Mouse (Mus musculus): Measurements from ENCODE around the gene Ly6f. TPM values are rescaled to one million over a fixed set of nuclear protein-coding genes. Genes with fewer than 3 reads are reported as not detected.

Gene Ly6f
- polyA plus RNA-seq, 1 experiment from 2014 or later: not detected

GRCm38 (mm10) chr15:75306101-75306500, 37.9 kb downstream of the Ly6f start:
- Histone ChIP-seq H3K4me3 (ENCODE audit: low read depth, low read length) (no peak overlapping the region), H3K4me1 (ENCODE audit: control insufficient read depth, insufficient read depth, low read length) (no peaks in the 10 kb centered on the region), H3K9me3 (replicated peaks; ENCODE audit: control insufficient read depth, low read length) (no peaks in the 10 kb centered on the region), H3K9ac (ENCODE audit: low read length) (no peak overlapping the region), H3K36me3 (ENCODE audit: control insufficient read depth, insufficient read depth, low read length) (no peaks in the 10 kb centered on the region), H3K27me3 (replicated peaks; ENCODE audit: control insufficient read depth, insufficient read depth, low read length) (no peaks in the 10 kb centered on the region), H3K4me2 (ENCODE audit: low read length) (no peak overlapping the region), H3K27ac (ENCODE audit: low read depth, low read length) (no peak overlapping the region)
- WGBS: 49% methylated on average over 1 of the region's 1 CpGs
- no peak for ATAC-seq
- no peak for DNase-seq (ENCODE audit: low spot score)

- Histone ChIP-seq H3K9ac (ENCODE audit: low read length) (no peak overlapping the region), H3K9me3 (replicated peaks; ENCODE audit: control insufficient read depth, low read length) (no peaks in the 10 kb centered on the region), H3K27me3 (replicated peaks; ENCODE audit: control insufficient read depth, insufficient read depth, low read length) (no peaks in the 10 kb centered on the region), H3K36me3 (ENCODE audit: control insufficient read depth, insufficient read depth, low read length) (no peaks in the 10 kb centered on the region), H3K4me3 (ENCODE audit: low read depth, low read length) (no peak overlapping the region), H3K4me1 (ENCODE audit: control insufficient read depth, insufficient read depth, low read length) (no peaks in the 10 kb centered on the region), H3K27ac (ENCODE audit: low read depth, low read length) (no peak overlapping the region), H3K4me2 (ENCODE audit: low read length) (no peak overlapping the region)
- ATAC-seq: no peak
- WGBS: 89% methylated on average over 4 of the region's 4 CpGs
- no peak for DNase-seq (ENCODE audit: low spot score)
Observed at GRCm38 (mm10) chr15:75309186-75309585, 41.0 kb downstream of the Ly6f start.

GRCm38 (mm10) chr15:75309946-75310345, 41.7 kb downstream of the Ly6f start:
- 93% methylated on average over 1 of the region's 1 CpGs for WGBS
- H3K27ac ChIP-seq (ENCODE audit: low read depth, low read length): no peak overlapping the region
- no peak overlapping the region for H3K4me3 ChIP-seq (ENCODE audit: low read depth, low read length)
- ATAC-seq: no peak
- H3K9me3 ChIP-seq (replicated peaks; ENCODE audit: control insufficient read depth, low read length): no peaks in the 10 kb centered on the region
- no peaks in the 10 kb centered on the region for H3K27me3 ChIP-seq (replicated peaks; ENCODE audit: control insufficient read depth, insufficient read depth, low read length)
- H3K9ac ChIP-seq (ENCODE audit: low read length): no peak overlapping the region
- H3K4me1 ChIP-seq (ENCODE audit: control insufficient read depth, insufficient read depth, low read length): no peaks in the 10 kb centered on the region
- H3K36me3 ChIP-seq (ENCODE audit: control insufficient read depth, insufficient read depth, low read length): no peaks in the 10 kb centered on the region
- no peak overlapping the region for H3K4me2 ChIP-seq (ENCODE audit: low read length)
- DNase-seq (ENCODE audit: low spot score): no peak

- no peak overlapping the region for H3K4me3 ChIP-seq (ENCODE audit: low read depth, low read length)
- H3K9ac ChIP-seq (ENCODE audit: low read length): no peak overlapping the region
- H3K27me3 ChIP-seq (replicated peaks; ENCODE audit: control insufficient read depth, insufficient read depth, low read length): no peaks in the 10 kb centered on the region
- H3K9me3 ChIP-seq (replicated peaks; ENCODE audit: control insufficient read depth, low read length): no peaks in the 10 kb centered on the region
- H3K4me1 ChIP-seq (ENCODE audit: control insufficient read depth, insufficient read depth, low read length): no peaks in the 10 kb centered on the region
- H3K4me2 ChIP-seq (ENCODE audit: low read length): no peak overlapping the region
- WGBS: 89% methylated on average over 2 of the region's 2 CpGs
- ATAC-seq: no peak
- no peak overlapping the region for H3K27ac ChIP-seq (ENCODE audit: low read depth, low read length)
- H3K36me3 ChIP-seq (ENCODE audit: control insufficient read depth, insufficient read depth, low read length): no peaks in the 10 kb centered on the region
- no peak for DNase-seq (ENCODE audit: low spot score)
Observed at GRCm38 (mm10) chr15:75314421-75314820, 46.2 kb downstream of the Ly6f start.

GRCm38 (mm10) chr15:75317255-75317654, 49.0 kb downstream of the Ly6f start:
- DNase-seq (ENCODE audit: low spot score) (no peak), ATAC-seq (no peak)
- Histone ChIP-seq H3K4me1 (ENCODE audit: control insufficient read depth, insufficient read depth, low read length) (no peaks in the 10 kb centered on the region), H3K9me3 (replicated peaks; ENCODE audit: control insufficient read depth, low read length) (no peaks in the 10 kb centered on the region), H3K9ac (ENCODE audit: low read length) (no peak overlapping the region), H3K4me2 (ENCODE audit: low read length) (no peak overlapping the region), H3K27me3 (replicated peaks; ENCODE audit: control insufficient read depth, insufficient read depth, low read length) (no peaks in the 10 kb centered on the region), H3K27ac (ENCODE audit: low read depth, low read length) (no peak overlapping the region), H3K36me3 (ENCODE audit: control insufficient read depth, insufficient read depth, low read length) (no peaks in the 10 kb centered on the region), H3K4me3 (ENCODE audit: low read depth, low read length) (no peak overlapping the region)
- 60% methylated on average over 2 of the region's 2 CpGs for WGBS

- H3K27ac ChIP-seq (ENCODE audit: low read depth, low read length): no peak overlapping the region
- H3K4me3 ChIP-seq (ENCODE audit: low read depth, low read length): no peak overlapping the region
- WGBS: 92% methylated on average over 3 of the region's 3 CpGs
- DNase-seq (ENCODE audit: low spot score) (no peak), ATAC-seq (no peak)
- H3K4me1 ChIP-seq (ENCODE audit: control insufficient read depth, insufficient read depth, low read length): no peaks in the 10 kb centered on the region
- H3K4me2 ChIP-seq (ENCODE audit: low read length): no peak overlapping the region
- no peaks in the 10 kb centered on the region for H3K36me3 ChIP-seq (ENCODE audit: control insufficient read depth, insufficient read depth, low read length)
- no peaks in the 10 kb centered on the region for H3K9me3 ChIP-seq (replicated peaks; ENCODE audit: control insufficient read depth, low read length)
- no peak overlapping the region for H3K9ac ChIP-seq (ENCODE audit: low read length)
- no peaks in the 10 kb centered on the region for H3K27me3 ChIP-seq (replicated peaks; ENCODE audit: control insufficient read depth, insufficient read depth, low read length)
Observed at GRCm38 (mm10) chr15:75318584-75318983, 50.4 kb downstream of the Ly6f start.

- no peak for ATAC-seq
- H3K4me3 ChIP-seq (ENCODE audit: low read depth, low read length): no peak overlapping the region
- no peaks in the 10 kb centered on the region for H3K36me3 ChIP-seq (ENCODE audit: control insufficient read depth, insufficient read depth, low read length)
- no peak overlapping the region for H3K9ac ChIP-seq (ENCODE audit: low read length)
- H3K4me2 ChIP-seq (ENCODE audit: low read length): no peak overlapping the region
- 94% methylated on average over 3 of the region's 3 CpGs for WGBS
- H3K4me1 ChIP-seq (ENCODE audit: control insufficient read depth, insufficient read depth, low read length): no peaks in the 10 kb centered on the region
- no peaks in the 10 kb centered on the region for H3K27me3 ChIP-seq (replicated peaks; ENCODE audit: control insufficient read depth, insufficient read depth, low read length)
- H3K9me3 ChIP-seq (replicated peaks; ENCODE audit: control insufficient read depth, low read length): no peaks in the 10 kb centered on the region
- DNase-seq (ENCODE audit: low spot score): no peak
- H3K27ac ChIP-seq (ENCODE audit: low read depth, low read length): no peak overlapping the region
Observed at GRCm38 (mm10) chr15:75320104-75320503, 51.9 kb downstream of the Ly6f start.

Other genes starting within 250 kb of the Ly6f start
- gene Ly6c1, start 219.6 kb upstream of the Ly6f start, polyA plus RNA-seq (2014; fragmentation: Nextera tagmentation; extraction: Ambion mirVana): 3.0 and 4.5 TPM in 2 replicates
- 0.30 TPM in 2 replicates for gene Ly6c2, start 156.5 kb upstream of the Ly6f start, polyA plus RNA-seq (2014; fragmentation: Nextera tagmentation; extraction: Ambion mirVana)
- gene Ly6g, start 113.2 kb upstream of the Ly6f start, polyA plus RNA-seq (2014; fragmentation: Nextera tagmentation; extraction: Ambion mirVana): not detected in 2 replicates
- not detected in 2 replicates for gene BC025446, start 52.0 kb upstream of the Ly6f start, polyA plus RNA-seq (2014; fragmentation: Nextera tagmentation; extraction: Ambion mirVana)